Mouse (Mus musculus) MEL (cell line): ENCODE measurements around the gene Decr2. TPM values are rescaled to one million over a fixed set of nuclear protein-coding genes. Genes with fewer than 3 reads are reported as not detected.

Experiments used
- DNase-seq: peaks from one replicate; pipeline ENCODE4 v3.0.0; 2011; ENCODE audit warnings: low read depth, low spot score
- H3K27ac ChIP-seq: 2 replicates; pipeline ENCODE4 v1.5.1; 2012; ENCODE audit warnings: low read depth, mild to moderate bottlenecking, control low read depth, low read length, moderate library complexity; ENCODE audit not compliant: control insufficient read depth
- H3K27me3 ChIP-seq, 2 experiments: fragments of 150-350 bp in 1 of 2; sonication (generic) in 1 of 2; 2 replicates each; pipeline ENCODE4 v1.6.1; 2012; ENCODE audit warnings: low read length in 2 of 2, mild to moderate bottlenecking in 2 of 2, improper control_type of control experiment in 1 of 2, moderate library complexity in 1 of 2; ENCODE audit not compliant: insufficient read depth in 2 of 2, control insufficient read depth in 1 of 2
- H3K36me3 ChIP-seq, 2 experiments: 2 replicates each; pipeline ENCODE4 v1.6.1; 2012 to 2014; ENCODE audit warnings: low read length in 2 of 2, improper control_type of control experiment in 1 of 2, inconsistent platforms in 1 of 2, mild to moderate bottlenecking in 1 of 2; ENCODE audit not compliant: insufficient read depth in 2 of 2, control insufficient read depth in 1 of 2
- H3K4me1 ChIP-seq, 2 experiments: fragments of 150-350 bp in 1 of 2; sonication (generic) in 1 of 2; 2 replicates each; pipeline ENCODE4 v1.6.1; 2012; ENCODE audit warnings: low read length in 2 of 2, improper control_type of control experiment in 1 of 2, mild to moderate bottlenecking in 1 of 2; ENCODE audit not compliant: insufficient read depth in 2 of 2, control insufficient read depth in 1 of 2
- H3K4me3 ChIP-seq, 2 experiments: fragments of 150-350 bp in 1 of 2; sonication (generic) in 1 of 2; 2 replicates each; pipeline ENCODE4 v1.5.1; 2012; ENCODE audit warnings: low read depth in 2 of 2, low read length in 2 of 2, mild to moderate bottlenecking in 2 of 2, moderate library complexity in 2 of 2, control low read depth in 1 of 2, improper control_type of control experiment in 1 of 2; ENCODE audit not compliant: control insufficient read depth in 1 of 2, insufficient read depth in 1 of 2
- H3K79me2 ChIP-seq: 2 replicates; pipeline ENCODE4 v1.6.1; 2012; ENCODE audit warnings: mild to moderate bottlenecking, low read length, moderate library complexity; ENCODE audit not compliant: control insufficient read depth, poor library complexity, insufficient read depth
- H3K9ac ChIP-seq: 2 replicates; pipeline ENCODE4 v1.6.1; 2012; ENCODE audit warnings: low read depth, mild to moderate bottlenecking, control low read depth, low read length, moderate library complexity; ENCODE audit not compliant: control insufficient read depth, poor library complexity, severe bottlenecking
- H3K9me3 ChIP-seq: fragments of 150-350 bp; sonication (generic); replicated peaks from 2 replicates; pipeline ENCODE4 v1.6.1; 2012; ENCODE audit warnings: mild to moderate bottlenecking, low read length, improper control_type of control experiment, moderate library complexity; ENCODE audit not compliant: insufficient read depth
- CHD2 ChIP-seq: IDR thresholded peaks from 2 replicates; pipeline ENCODE4 v1.6.1; 2011; ENCODE audit warnings: low read length, improper control_type of control experiment
- CTCF ChIP-seq, 3 experiments: IDR thresholded peaks in 2 of 3; conservative IDR thresholded peaks in 1 of 3; 2 replicates each; pipeline ENCODE4 v1.5.1; 2011 to 2012; ENCODE audit warnings: low read length in 3 of 3, low read depth in 2 of 3, mild to moderate bottlenecking in 2 of 3, improper control_type of control experiment in 1 of 3, inconsistent platforms in 1 of 3, mixed read lengths in 1 of 3, moderate library complexity in 1 of 3; ENCODE audit not compliant: control insufficient read depth in 1 of 3, insufficient read depth in 1 of 3, poor library complexity in 1 of 3, severe bottlenecking in 1 of 3
- ELF1 ChIP-seq: IDR thresholded peaks from 2 replicates; pipeline ENCODE4 v1.6.1; 2014; ENCODE audit warnings: low read depth, mild to moderate bottlenecking, inconsistent platforms, low read length, improper control_type of control experiment, moderate library complexity
- EP300 ChIP-seq, 2 experiments: IDR thresholded peaks; 2 replicates each; pipeline ENCODE4 v1.6.1; 2011; ENCODE audit warnings: improper control_type of control experiment in 2 of 2, low read length in 2 of 2, low read depth in 1 of 2, mild to moderate bottlenecking in 1 of 2
- HCFC1 ChIP-seq: IDR thresholded peaks from 2 replicates; pipeline ENCODE4 v1.6.1; 2012; ENCODE audit warnings: low read depth, mild to moderate bottlenecking, inconsistent platforms, low read length, improper control_type of control experiment, moderate library complexity
- KAT2A ChIP-seq: conservative IDR thresholded peaks from 2 replicates; pipeline ENCODE4 v1.6.1; 2012; ENCODE audit warnings: low read depth, low read length, improper control_type of control experiment, inconsistent platforms
- MAX ChIP-seq: IDR thresholded peaks from 2 replicates; pipeline ENCODE4 v1.6.1; 2011; ENCODE audit warnings: low read length, improper control_type of control experiment
- MEF2A ChIP-seq: IDR thresholded peaks from 2 replicates; pipeline ENCODE4 v1.6.1; 2014; ENCODE audit warnings: low read depth, mild to moderate bottlenecking, inconsistent platforms, low read length, improper control_type of control experiment; ENCODE audit not compliant: poor library complexity, insufficient replicate concordance, severe bottlenecking; ENCODE audit errors: extremely low read depth
- MXI1 ChIP-seq: IDR thresholded peaks from 2 replicates; pipeline ENCODE4 v1.6.1; 2011; ENCODE audit warnings: mild to moderate bottlenecking, low read depth, low read length, improper control_type of control experiment
- MYB ChIP-seq: IDR thresholded peaks from 2 replicates; pipeline ENCODE4 v1.6.1; 2011; ENCODE audit warnings: mild to moderate bottlenecking, low read depth, low read length, improper control_type of control experiment
- MYC ChIP-seq: IDR thresholded peaks from 2 replicates; pipeline ENCODE4 v1.6.1; 2011; ENCODE audit warnings: low read depth, mild to moderate bottlenecking, low read length, improper control_type of control experiment, moderate library complexity
- NELFE ChIP-seq: IDR thresholded peaks from 2 replicates; pipeline ENCODE4 v1.6.1; 2011; ENCODE audit warnings: low read depth, low read length, improper control_type of control experiment
- NRF1 ChIP-seq: IDR thresholded peaks from 2 replicates; pipeline ENCODE4 v1.6.1; 2014; ENCODE audit warnings: low read depth, mild to moderate bottlenecking, inconsistent platforms, low read length, improper control_type of control experiment, moderate library complexity; ENCODE audit not compliant: poor library complexity, insufficient read depth, severe bottlenecking
- POLR2A ChIP-seq, 2 experiments: IDR thresholded peaks; 2 replicates each; pipeline ENCODE4 v1.6.1; 2011 to 2012; ENCODE audit warnings: low read length in 2 of 2, mild to moderate bottlenecking in 2 of 2, control low read depth in 1 of 2, improper control_type of control experiment in 1 of 2, low read depth in 1 of 2, moderate library complexity in 1 of 2; ENCODE audit not compliant: control insufficient read depth in 1 of 2, insufficient read depth in 1 of 2, poor library complexity in 1 of 2
- RAD21 ChIP-seq: IDR thresholded peaks from 2 replicates; pipeline ENCODE4 v1.6.1; 2011; ENCODE audit warnings: mild to moderate bottlenecking, low read depth, low read length, improper control_type of control experiment
- SIN3A ChIP-seq: IDR thresholded peaks from 2 replicates; pipeline ENCODE4 v1.6.1; 2012; ENCODE audit warnings: low read length, improper control_type of control experiment, inconsistent platforms
- SMC3 ChIP-seq: IDR thresholded peaks from 2 replicates; pipeline ENCODE4 v1.6.1; 2011; ENCODE audit warnings: low read depth, low read length, improper control_type of control experiment
- TBP ChIP-seq: IDR thresholded peaks from 2 replicates; pipeline ENCODE4 v1.8.0; 2011; ENCODE audit warnings: low read depth, low read length, improper control_type of control experiment
- USF1 ChIP-seq: IDR thresholded peaks from 2 replicates; pipeline ENCODE4 v1.6.1; 2014; ENCODE audit warnings: low read depth, mild to moderate bottlenecking, inconsistent platforms, low read length, improper control_type of control experiment, moderate library complexity
- USF2 ChIP-seq, 2 experiments: IDR thresholded peaks; 2 replicates each; pipeline ENCODE4 v1.6.1; 2011 to 2012; ENCODE audit warnings: improper control_type of control experiment in 2 of 2, low read length in 2 of 2, borderline replicate concordance in 1 of 2, inconsistent platforms in 1 of 2, low read depth in 1 of 2, mild to moderate bottlenecking in 1 of 2; ENCODE audit not compliant: insufficient read depth in 1 of 2
- ZC3H11A ChIP-seq: IDR thresholded peaks from 2 replicates; pipeline ENCODE4 v1.6.1; 2012; ENCODE audit warnings: low read depth, mild to moderate bottlenecking, inconsistent platforms, low read length, improper control_type of control experiment
- ZMIZ1 ChIP-seq: IDR thresholded peaks from 2 replicates; pipeline ENCODE4 v1.6.1; 2012; ENCODE audit warnings: low read depth, mild to moderate bottlenecking, inconsistent platforms, low read length, improper control_type of control experiment, moderate library complexity
- ZNF384 ChIP-seq: IDR thresholded peaks from 2 replicates; pipeline ENCODE4 v1.6.1; 2012; ENCODE audit warnings: low read depth, mild to moderate bottlenecking, inconsistent platforms, low read length, improper control_type of control experiment
- polyA plus RNA-seq, 2 experiments: library from polyadenylated mRNA; stranded (reverse) in 1 of 2; unstranded in 1 of 2; fragments of >175 nt in 1 of 2; fragments of >200 nt in 1 of 2; gene quantifications; 2 replicates each; pipeline versions ENCODE4 v1.2.1 to v1.2.4; 2012; ENCODE audit warnings: low replicate concordance in 2 of 2, low read depth in 1 of 2; ENCODE audit not compliant: insufficient read length in 2 of 2, insufficient read depth in 1 of 2, missing spikeins in 1 of 2
- total RNA-seq: library from RNA; depleted of rRNA; stranded (reverse); fragments of 300-350 nt; gene quantifications from 2 replicates; pipeline ENCODE4 v1.2.3, GENCODE M21; 2012

The Decr2 gene
- total and polyA plus RNA-seq, 3 experiments, result 6.5 to 11.3 TPM; not detected in 1

DNA sequence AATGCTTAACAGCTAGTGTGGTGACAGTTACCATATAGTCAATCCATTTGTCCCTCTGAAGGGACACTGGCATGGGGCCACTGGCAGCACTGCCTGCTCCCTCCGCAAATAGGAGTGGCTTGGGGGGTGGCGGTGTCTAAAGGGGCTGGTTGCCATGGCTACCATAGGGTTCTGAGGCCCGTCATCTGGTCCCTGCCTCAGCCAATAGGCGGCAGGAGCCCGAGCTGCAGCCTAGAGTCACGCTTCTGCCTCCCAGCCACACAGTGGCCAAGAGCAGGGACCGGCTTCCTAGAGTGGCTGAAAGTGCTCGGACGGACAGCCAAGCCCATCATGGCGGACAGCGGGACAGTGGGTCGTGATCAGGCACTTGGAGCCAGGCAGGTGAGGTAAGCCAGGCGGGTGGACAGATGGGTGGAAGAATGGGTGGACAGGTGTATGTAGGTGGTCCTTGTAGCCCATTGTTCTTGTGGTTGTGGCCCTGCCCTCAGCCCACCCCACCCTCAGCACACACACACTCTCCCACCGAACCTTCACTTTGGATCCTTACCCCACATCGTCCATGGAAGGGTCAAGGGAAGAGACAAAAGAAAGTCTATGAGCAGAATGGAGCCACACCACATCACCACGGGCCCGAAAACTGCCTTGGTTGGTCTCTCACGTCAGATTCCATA is 41.1 kb upstream of the Decr2 start:
- DNase-seq, result no peak
- H3K79me2 ChIP-seq, result no peaks in the 10 kb centered on the region
- no peak overlapping the region for H3K27ac ChIP-seq
- H3K27me3 ChIP-seq, result no peaks in the 10 kb centered on the region
- no peaks in the 10 kb centered on the region; a peak in 2 of 4 replicates for H3K36me3 ChIP-seq
- TF ChIP-seq ZC3H11A (no peak), MYC (no peak), MXI1 (no peak), USF2 (IDR thresholded peaks at IDR 0.05; ENCODE audit: borderline replicate concordance in 1 of 2, insufficient read depth in 1 of 2, low read depth in 1 of 2, low read length in 2 of 2) (no peak), CTCF (IDR thresholded peaks at IDR 0.05 in 2 of 3, conservative IDR thresholded peaks at IDR 0.05 in 1 of 3; ENCODE audit: control insufficient read depth in 1 of 3, insufficient read depth in 1 of 3, low read depth in 2 of 3, low read length in 3 of 3, poor library complexity in 1 of 3, severe bottlenecking in 1 of 3) (no peak), HCFC1 (no peak), MEF2A (no peak), ELF1 (no peak), ZMIZ1 (no peak), POLR2A (IDR thresholded peaks at IDR 0.05; ENCODE audit: control insufficient read depth in 1 of 2, insufficient read depth in 1 of 2, low read depth in 1 of 2, low read length in 2 of 2, poor library complexity in 1 of 2) (no peak), NRF1 (no peak), MYB (no peak), SIN3A (no peak), ZNF384 (no peak), RAD21 (no peak), EP300 (IDR thresholded peaks at IDR 0.05; ENCODE audit: low read depth in 1 of 2, low read length in 2 of 2) (no peak), NELFE (no peak), TBP (no peak), KAT2A (no peak)
- TF ChIP-seq, all 39 proteins: peak for 0
- Histone ChIP-seq H3K9me3 (no peaks in the 10 kb centered on the region), H3K9ac (no peak overlapping the region), H3K4me3 (no peak overlapping the region), H3K4me1 (no peaks in the 10 kb centered on the region)

DNA sequence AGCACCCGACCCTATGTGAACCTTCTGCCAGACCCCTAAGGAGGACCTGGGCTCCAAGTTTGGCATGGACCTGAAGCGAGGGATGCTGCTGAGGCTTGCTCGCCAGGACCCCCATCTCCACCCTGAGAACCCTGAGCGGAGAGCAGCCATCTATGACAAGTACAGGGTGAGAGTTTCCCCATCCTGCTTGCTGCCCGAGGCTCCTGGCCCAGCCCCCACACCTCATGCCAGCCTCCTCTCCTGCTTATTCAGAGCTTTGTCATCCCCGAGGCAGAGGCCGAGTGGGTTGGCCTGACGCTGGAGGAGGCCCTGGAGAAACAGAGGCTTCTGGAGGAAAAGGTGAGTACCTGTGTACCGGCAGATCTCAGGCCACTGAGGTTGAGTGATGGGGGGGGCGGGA is 35.1 kb upstream of the Decr2 start:
- Histone ChIP-seq H3K27ac (no peak overlapping the region), H3K9ac (no peak overlapping the region), H3K4me1 (peaks cover 0 to 6% of the 10 kb centered on the region in 2 experiments; a peak in 2 of 4 replicates), H3K27me3 (no peaks in the 10 kb centered on the region), H3K9me3 (no peaks in the 10 kb centered on the region), H3K36me3 (no peaks in the 10 kb centered on the region; a peak in 3 of 4 replicates), H3K4me3 (no peak overlapping the region), H3K79me2 (peaks cover 15% of the 10 kb centered on the region)
- no peak for DNase-seq
- TF ChIP-seq MAX (no peak), CHD2 (no peak), SIN3A (no peak), CTCF (IDR thresholded peaks at IDR 0.05 in 2 of 3, conservative IDR thresholded peaks at IDR 0.05 in 1 of 3; ENCODE audit: control insufficient read depth in 1 of 3, insufficient read depth in 1 of 3, low read depth in 2 of 3, low read length in 3 of 3, poor library complexity in 1 of 3, severe bottlenecking in 1 of 3) (no peak), USF2 (IDR thresholded peaks at IDR 0.05; ENCODE audit: borderline replicate concordance in 1 of 2, insufficient read depth in 1 of 2, low read depth in 1 of 2, low read length in 2 of 2) (no peak), TBP (no peak), SMC3 (no peak), USF1 (no peak)
